Mouse (Mus musculus) cortical plate, adult 2 months (tissue): ENCODE measurements around the gene Col5a1.

ENCODE experiments used
- CTCF ChIP-seq: fragments of 200-500 bp; IDR thresholded peaks from 2 replicates; pipeline ENCODE4 v1.5.1; 2011; ENCODE audit warnings: mild to moderate bottlenecking, control low read depth, low read length; ENCODE audit not compliant: insufficient read depth; ENCODE audit errors: extremely low read depth
- POLR2A ChIP-seq: fragments of 200-500 bp; IDR thresholded peaks from 2 replicates; pipeline ENCODE4 v1.6.1; 2011; ENCODE audit warnings: mild to moderate bottlenecking, low read length, control low read depth; ENCODE audit not compliant: insufficient read depth; ENCODE audit errors: extremely low read depth

DNA sequence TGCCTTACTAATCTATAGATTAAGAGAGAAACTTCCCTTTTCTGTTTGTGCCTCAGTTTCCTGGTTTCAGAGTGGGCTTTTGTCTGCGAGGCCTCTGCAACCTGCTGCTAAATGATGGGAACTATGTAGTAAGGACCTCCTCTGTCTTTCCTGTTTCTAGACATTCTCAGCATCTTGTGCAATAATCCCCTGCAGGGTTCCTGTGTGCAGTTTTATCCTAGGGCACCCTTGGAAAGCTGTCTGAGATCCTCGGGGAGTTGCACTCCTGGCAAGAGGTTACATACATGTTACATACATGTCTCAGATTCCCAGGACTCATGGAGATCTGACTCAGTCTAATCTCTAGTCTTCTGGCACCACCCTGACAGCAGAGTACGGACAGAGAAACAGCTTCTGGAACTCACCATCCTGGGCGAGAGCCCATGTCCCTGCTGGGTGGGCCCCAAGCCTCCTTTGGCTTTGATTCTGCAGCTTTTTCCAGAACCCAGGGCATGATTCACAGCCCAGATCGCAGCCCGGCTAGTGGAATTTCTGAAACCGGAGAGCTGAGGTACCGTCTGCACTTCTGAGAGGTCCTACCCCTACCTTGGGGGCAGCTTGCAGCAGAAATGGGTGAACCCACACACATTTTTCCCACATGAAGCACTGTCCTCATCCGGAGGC, 24.5 kb upstream of the Col5a1 start:
- TF ChIP-seq POLR2A (no peak), CTCF (no peak)
